Mouse (Mus musculus) thymus, adult 2 months (tissue): ENCODE data around the gene Nploc4.

Experiments used
- CTCF ChIP-seq: fragments of 200-500 bp; IDR thresholded peaks from 2 replicates; pipeline ENCODE4 v1.5.1; 2012; ENCODE audit warnings: mild to moderate bottlenecking, control low read depth, low read length, moderate library complexity, borderline replicate concordance; ENCODE audit not compliant: control insufficient read depth, poor library complexity, insufficient read depth; ENCODE audit errors: extremely low read depth
- POLR2A ChIP-seq: fragments of 200-500 bp; IDR thresholded peaks from 2 replicates; pipeline ENCODE4 v1.6.1; 2012; ENCODE audit warnings: mild to moderate bottlenecking, low read length, control low read depth, moderate library complexity; ENCODE audit not compliant: control insufficient read depth, poor library complexity, insufficient read depth; ENCODE audit errors: extremely low read depth

GRCm38 (mm10) chr11:120378611-120379540 lies 58.6 kb downstream of the Nploc4 start, which contains the start of gene Faap100:
- peak; percentile 93 for TF ChIP-seq CTCF
- peak; percentile 84 for TF ChIP-seq POLR2A
